Mouse (Mus musculus) B cell, adult 2 months (primary cell): ENCODE data around the gene Psmd11.

Source experiments
- DNase-seq, 2 experiments: peaks; one replicate each; pipeline ENCODE4 v3.0.0; 2022

Psmd11 gene

DNA sequence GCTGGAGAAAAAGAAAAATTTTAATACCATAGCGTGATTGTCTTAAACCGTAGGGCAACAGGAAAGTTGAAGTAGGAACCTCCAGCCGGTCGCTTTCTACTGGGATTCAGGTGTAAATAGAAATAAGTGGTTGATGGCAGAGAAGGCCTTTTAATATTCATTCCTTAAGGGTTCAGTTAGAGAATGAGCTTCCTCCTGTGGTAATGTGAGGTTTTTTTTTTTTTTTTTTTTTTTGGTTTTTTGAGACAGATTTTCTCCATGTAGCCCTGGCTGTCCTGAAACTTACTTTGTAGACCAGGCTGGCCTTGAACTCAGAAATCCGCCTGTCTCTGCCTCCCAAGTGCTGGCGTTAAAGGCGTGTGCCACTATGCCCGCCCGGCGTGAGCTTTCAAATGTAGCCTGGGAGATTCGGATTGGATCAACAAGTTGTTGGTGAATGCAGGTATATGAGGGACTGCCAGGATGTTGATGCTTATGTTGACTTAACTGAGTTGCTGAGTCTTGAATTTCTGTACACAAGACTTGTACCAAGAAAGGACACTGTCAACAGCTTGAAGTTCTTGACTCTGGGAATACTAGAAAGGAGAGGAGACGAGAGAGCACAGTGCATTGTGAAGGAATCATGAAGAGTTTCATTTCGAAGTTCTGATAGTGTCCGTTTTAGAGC lies 1.2 kb downstream of the Psmd11 start:
- DNase-seq = no peak

DNA sequence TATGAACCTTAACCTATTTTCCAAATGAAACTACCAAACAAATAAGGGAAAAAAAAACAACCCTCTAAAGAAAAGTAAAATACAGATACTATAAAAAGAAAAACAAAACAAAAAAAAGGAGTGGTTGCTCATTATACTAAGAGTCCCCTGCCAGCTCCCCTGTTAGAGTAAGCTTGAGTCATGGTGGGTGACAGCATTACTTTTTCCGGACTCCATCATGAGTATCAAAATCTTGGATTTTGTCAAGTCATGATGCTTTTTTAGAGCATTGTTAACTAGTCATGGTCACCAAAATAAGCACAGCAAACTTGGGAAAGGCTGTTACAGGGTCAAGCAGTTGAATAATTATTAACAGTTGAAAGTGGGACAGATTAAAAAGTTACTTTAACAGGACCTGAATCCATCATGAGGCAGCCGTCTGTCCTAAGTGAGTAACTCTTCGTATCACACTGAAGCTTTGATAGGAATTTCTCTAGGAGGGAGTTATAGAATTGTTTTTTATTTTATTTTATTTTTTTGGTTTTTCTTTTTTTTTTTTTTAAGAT lies 2.0 kb downstream of the Psmd11 start:
- no peak for DNase-seq

DNA sequence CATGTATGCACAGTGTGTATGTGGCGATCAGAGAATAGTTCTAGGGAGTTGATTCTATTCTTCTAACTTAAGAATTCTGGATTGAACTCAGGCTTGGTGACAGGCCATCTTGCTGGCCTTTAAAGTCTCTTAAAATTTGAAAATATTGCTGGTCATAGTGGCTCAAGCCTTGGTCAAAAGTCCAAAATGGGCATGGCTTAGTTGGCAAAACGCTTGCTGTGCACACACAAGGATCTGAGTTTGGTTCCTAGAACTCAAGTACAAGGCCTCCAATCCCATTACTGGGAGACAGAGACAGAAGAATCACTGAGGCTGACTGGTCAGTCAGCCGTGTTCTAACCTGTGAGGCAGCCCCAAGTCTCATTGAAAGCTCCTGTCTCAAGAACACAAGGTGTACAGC lies 18.5 kb downstream of the Psmd11 start:
- no peak for DNase-seq

GRCm38 (mm10) chr11:80449859-80450258 lies 21.4 kb downstream of the Psmd11 start:
- DNase-seq = no peak

- DNase-seq = no peak
Observed at GRCm38 (mm10) chr11:80452242-80452641, 23.8 kb downstream of the Psmd11 start.

DNA sequence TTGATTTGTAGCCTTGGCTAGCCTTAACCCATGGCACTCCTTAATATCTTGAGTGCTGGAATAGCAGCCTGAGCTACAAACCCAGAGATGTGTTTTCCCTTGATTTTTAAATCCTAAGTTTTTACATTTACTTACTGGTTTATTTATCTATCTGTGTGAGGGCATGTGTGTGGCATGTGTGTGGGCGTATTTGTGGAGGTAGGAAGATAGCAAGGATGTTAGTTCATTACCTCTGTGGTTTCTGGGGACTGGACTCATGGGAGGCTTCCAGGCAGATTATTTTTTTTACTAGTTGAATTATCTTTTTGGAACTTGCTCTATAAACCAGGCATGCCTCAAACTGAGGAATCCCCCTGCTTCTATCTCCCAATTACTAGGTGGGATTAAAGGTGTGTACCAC lies 24.8 kb downstream of the Psmd11 start:
- no peak for DNase-seq

DNA sequence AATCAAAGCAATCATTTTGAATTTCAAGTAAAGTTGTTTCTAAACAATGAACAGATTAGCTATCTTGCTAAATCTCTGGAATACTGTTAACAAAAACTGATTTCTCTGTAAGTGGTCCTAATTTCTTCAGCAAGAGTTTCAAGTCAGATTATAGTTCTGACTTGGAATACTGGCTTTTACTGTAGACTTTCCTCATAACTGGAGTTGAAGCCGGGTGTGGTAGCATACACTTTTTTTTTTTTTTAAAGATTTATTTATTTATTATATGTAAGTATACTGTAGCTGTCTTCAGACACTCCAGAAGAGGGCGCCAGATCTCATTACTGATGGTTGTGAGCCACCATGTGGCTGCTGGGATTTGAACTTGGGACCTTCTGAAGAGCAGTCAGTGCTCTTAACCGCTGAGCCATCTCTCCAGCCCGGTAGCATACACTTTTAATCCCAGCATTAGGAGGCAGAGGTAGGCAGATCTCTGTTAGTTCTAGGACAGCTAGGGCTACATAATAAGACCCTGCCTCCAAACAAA lies 35.3 kb downstream of the Psmd11 start:
- DNase-seq = peak in 1 of 2 experiments; percentile 20

DNA sequence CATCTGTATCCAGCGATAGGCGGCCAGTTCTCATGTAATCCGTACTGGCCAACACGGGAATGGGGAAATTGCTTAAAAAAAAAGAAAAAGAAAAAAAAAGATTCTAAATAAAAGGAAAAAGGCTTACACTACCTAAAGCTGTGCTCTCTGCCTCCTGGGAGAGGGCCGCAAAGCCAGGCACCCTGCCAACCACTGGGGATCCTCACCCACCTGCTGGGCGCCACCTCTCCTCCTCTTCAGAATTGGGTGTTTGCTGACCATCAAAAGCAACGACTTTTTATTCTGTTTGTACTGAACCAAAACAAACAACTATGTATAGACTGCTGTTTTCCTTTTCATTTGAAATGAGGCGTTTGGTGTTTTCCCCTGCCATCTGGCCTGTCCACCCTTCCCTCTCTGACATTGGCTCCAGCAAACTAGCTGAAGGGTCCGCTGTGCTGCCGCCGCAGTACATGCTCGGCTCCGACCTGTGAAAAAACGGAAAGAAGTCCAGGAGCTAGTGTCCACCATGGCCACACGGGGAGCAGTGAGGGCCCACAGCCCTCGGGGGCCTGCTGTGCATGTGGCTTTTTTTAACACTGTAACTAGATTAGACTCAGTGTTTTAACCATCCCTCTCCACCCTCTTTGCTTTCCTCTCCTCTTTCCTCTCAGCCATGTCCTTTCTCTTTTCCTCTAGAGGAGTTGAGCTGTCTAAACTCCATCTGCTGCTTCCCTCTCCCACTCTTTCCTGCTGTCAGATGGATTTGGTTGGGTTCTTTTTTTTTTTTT lies 43.6 kb downstream of the Psmd11 start:
- DNase-seq = no peak

DNA sequence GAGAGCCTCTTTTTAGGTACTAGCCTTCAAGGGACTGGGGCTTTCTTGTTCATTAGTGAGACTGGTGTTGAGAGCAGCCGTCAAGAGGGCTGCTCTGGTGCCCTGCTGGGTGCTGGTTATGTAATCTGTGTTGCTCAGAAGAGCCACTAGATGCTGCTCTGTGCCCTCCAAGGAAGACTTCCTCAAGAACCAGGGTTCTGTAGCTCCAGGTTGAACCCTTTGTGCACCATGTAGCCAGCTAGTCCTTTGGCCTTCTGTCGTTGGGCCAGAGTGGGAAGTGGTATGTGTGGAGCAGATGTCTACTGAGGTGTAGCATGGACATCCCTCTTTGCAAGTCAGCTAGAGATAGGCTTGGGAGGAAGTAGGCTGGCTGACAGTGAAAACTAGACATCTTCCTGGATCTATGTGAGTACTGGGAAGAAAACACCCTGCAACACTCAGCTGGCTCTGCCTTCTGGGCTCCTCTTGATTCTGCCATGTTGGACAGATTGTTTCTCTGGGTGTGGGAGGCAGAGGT lies 45.8 kb downstream of the Psmd11 start:
- DNase-seq = peak; percentile 41

- no peak for DNase-seq
Observed at GRCm38 (mm10) chr11:80474846-80475245, 46.4 kb downstream of the Psmd11 start.

GRCm38 (mm10) chr11:80475544-80475943 lies 47.1 kb downstream of the Psmd11 start:
- DNase-seq = no peak

- peak; percentile 91 to 93 for DNase-seq
Observed at GRCm38 (mm10) chr11:80476222-80477189, 48.1 kb downstream of the Psmd11 start, which contains the start of gene Cdk5r1. Gene Cdk5r1, plus strand, starts transcription at chr11:80477023.

DNA sequence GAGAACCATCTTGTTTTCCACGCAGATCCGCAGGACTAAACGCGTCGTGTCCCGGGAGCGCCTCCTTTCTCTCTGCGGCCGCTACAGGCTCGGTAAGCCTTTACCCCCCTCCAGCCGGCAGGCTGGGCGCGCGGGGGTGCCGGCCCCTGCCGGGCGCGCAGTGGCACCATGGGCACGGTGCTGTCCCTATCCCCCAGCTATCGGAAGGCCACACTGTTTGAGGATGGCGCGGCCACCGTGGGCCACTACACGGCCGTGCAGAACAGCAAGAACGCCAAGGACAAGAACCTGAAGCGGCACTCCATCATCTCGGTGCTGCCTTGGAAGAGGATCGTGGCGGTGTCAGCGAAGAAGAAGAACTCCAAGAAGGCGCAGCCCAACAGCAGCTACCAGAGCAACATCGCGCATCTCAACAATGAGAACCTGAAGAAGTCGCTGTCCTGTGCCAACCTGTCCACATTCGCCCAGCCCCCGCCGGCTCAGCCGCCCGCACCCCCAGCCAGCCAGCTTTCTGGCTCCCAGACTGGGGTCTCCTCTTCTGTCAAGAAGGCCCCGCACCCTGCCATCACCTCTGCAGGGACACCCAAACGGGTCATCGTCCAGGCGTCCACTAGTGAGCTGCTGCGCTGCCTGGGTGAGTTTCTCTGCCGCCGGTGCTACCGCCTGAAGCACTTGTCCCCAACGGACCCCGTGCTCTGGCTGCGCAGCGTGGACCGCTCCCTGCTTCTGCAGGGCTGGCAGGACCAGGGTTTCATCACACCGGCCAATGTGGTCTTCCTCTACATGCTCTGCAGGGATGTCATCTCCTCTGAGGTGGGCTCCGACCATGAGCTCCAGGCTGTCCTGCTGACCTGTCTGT lies 49.2 kb downstream of the Psmd11 start:
- DNase-seq = no peak

GRCm38 (mm10) chr11:80478694-80479412 lies 50.4 kb downstream of the Psmd11 start:
- DNase-seq = no peak

DNA sequence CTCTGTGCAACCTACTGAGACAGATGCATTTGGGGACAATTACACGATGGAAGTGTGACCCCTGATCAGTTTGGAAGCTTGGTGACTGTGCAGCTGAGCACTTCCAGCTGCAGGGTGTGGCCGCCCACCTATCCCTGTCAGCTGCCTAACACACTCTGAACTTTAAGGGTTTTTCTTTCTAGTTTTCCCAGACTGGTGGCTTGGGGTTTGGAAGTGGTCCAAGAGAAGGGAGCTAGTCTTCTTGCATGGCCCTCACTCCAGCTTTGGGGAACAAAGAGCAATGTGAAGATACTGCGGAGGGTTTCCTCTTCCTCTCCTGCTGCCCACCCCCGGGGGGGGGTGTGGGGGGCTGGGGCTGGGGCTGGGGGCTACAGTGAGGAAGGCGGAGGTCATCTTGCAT lies 51.0 kb downstream of the Psmd11 start:
- no peak for DNase-seq

GRCm38 (mm10) chr11:80479906-80480866 lies 51.8 kb downstream of the Psmd11 start:
- no peak for DNase-seq

GRCm38 (mm10) chr11:80481409-80482050 lies 53.1 kb downstream of the Psmd11 start:
- DNase-seq = no peak

DNA sequence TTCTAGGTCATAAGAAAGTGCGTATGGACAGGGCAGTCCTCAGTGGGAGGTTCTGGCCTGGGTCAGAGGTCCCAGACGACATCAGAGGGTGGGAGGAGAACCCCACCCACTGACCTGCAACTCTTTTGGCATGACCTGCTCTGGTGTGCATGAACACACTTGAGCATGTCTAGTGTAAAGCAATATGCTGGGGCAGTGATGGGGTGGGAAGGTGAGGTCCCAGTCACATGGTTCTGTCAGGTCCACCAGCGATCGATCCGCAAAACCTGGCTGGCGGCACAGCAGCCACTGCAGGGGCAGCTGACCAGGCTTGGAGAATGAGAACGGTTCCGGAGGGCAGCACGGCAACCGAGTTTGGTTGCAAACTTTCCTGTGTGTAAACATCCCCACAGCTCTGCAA lies 53.9 kb downstream of the Psmd11 start:
- DNase-seq = no peak

DNA sequence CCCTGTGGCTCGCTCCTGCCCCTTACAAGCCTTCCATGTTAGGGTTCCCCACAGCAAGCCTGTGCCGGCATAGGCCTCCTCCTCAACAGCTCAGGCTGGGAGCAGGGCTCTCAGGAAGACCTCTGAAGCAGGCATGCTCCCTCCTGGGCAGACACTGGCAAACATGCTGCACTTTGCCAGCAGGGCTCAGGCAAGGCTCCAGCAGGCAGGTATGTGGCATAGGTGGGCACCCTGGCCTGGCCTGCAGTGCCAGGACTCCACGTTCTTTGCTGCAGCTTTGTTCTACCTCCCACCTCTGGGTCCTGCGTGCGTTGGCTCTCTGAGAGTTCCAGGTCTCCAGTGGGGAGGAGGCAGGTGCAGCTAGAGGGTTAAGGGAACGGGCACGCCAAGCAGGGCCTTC lies 54.5 kb downstream of the Psmd11 start:
- DNase-seq = no peak
